Mouse (Mus musculus): ENCODE measurements around the gene Utf1. TPM values are rescaled to one million over a fixed set of nuclear protein-coding genes. Genes with fewer than 3 reads are reported as not detected.
A peak's percentile ranks its signal among the peaks of the same experiment; 100 is the strongest.

The Utf1 gene
- total RNA-seq (2014; rRNA removed) (not detected in 2 replicates), polyA plus RNA-seq (2015; fragmentation: Nextera tagmentation; extraction: Ambion mirVana) (not detected in 2 replicates)

GRCm38 (mm10) chr7:139943674-139944281 is at the start of gene Utf1:
Gene Utf1 (plus strand): TSS chr7:139943789.
- no peak for ATAC-seq (ENCODE audit: low FRiP score)

GRCm38 (mm10) chr7:139894655-139895557 is 48.7 kb upstream of the Utf1 start, which contains the start of gene Kndc1:
Gene Kndc1 (plus strand): TSS chr7:139894696.
- H3K4me1 ChIP-seq (ENCODE audit: insufficient read depth, low read length): peaks cover 14% of the 10 kb centered on the region; the same call in 1 of the 2 replicates
- no peaks in the 10 kb centered on the region for H3K9me3 ChIP-seq (ENCODE audit: low read length)
- no peaks in the 10 kb centered on the region; the same call in 1 of the 2 replicates for H3K27me3 ChIP-seq (ENCODE audit: insufficient read depth, low read length)
- H3K9ac ChIP-seq (replicated peaks; ENCODE audit: low read length, poor library complexity, severe bottlenecking): peak within 1 kb of the TSS; percentile 81
- H3K27ac ChIP-seq (ENCODE audit: low read depth, low read length): peak within 1 kb of the TSS; percentile 70
- WGBS: under 1% methylated on average over 48 of the region's 50 CpGs
- H3K36me3 ChIP-seq (ENCODE audit: insufficient read depth, low read length): no peaks in the 10 kb centered on the region
- TF ChIP-seq CTCF (IDR thresholded peaks at IDR 0.05): peak; percentile 34; the same call in 1 of the 2 replicates
- DNase-seq (ENCODE audit: low spot score) (peak; percentile 69), ATAC-seq (ENCODE audit: low FRiP score) (peak; percentile 86)
- peak within 1 kb of the TSS; percentile 83 for H3K4me2 ChIP-seq (ENCODE audit: low read depth, low read length, poor library complexity, severe bottlenecking)
- H3K4me3 ChIP-seq (ENCODE audit: low read depth, low read length): peak within 1 kb of the TSS; percentile 68

More at GRCm38 (mm10) chr7:139943674-139944281, at the start of gene Utf1:
- Histone ChIP-seq H3K36me3 (ENCODE audit: insufficient read depth, low read length) (0 out of 2 replicates have a peak, but pooled peaks cover 2% of the 10 kb centered on the region), H3K4me1 (ENCODE audit: insufficient read depth, low read length) (peaks cover 4% of the 10 kb centered on the region; the same call in 1 of the 2 replicates), H3K9ac (replicated peaks; ENCODE audit: low read length, poor library complexity, severe bottlenecking) (no peak within 1 kb of the TSS), H3K27ac (ENCODE audit: low read depth, low read length) (no peak within 1 kb of the TSS), H3K27me3 (ENCODE audit: insufficient read depth, low read length) (peaks cover 56% of the 10 kb centered on the region), H3K4me3 (ENCODE audit: low read depth, low read length) (peak within 1 kb of the TSS; percentile 29; the same call in 1 of the 2 replicates), H3K4me2 (ENCODE audit: low read depth, low read length, poor library complexity, severe bottlenecking) (peak within 1 kb of the TSS; percentile 42), H3K9me3 (ENCODE audit: low read length) (no peaks in the 10 kb centered on the region)
- no peak for TF ChIP-seq CTCF (IDR thresholded peaks at IDR 0.05)
- WGBS: under 1% methylated on average over 59 of the region's 59 CpGs
- DNase-seq (ENCODE audit: low spot score): no peak

DNA sequence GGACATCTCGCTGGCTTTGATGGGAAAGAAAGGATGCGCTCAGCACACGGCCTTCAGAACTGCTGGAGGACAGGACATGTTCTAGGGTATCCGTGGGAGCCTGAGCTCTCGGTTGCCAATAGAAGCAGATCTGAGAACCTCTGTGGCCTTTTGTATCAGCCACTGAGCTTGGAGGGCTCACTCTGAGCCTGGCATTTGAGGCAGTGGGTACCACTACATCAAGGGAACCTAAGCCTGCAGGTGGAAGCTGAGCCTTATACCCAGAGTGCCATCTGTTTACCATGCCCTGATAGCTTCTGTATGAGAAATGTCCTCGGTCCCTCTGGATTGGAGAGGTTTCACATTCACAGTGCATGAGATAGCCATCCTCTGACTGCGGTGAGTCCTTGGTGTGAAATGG is 47.3 kb upstream of the Utf1 start:
- Histone ChIP-seq H3K4me1 (ENCODE audit: insufficient read depth, low read length) (peaks cover 14% of the 10 kb centered on the region; the same call in 1 of the 2 replicates), H3K36me3 (ENCODE audit: insufficient read depth, low read length) (no peaks in the 10 kb centered on the region), H3K27me3 (ENCODE audit: insufficient read depth, low read length) (no peaks in the 10 kb centered on the region; the same call in 1 of the 2 replicates), H3K4me3 (ENCODE audit: low read depth, low read length) (peak overlapping the region; percentile 68; the same call in 1 of the 2 replicates), H3K27ac (ENCODE audit: low read depth, low read length) (no peak overlapping the region), H3K9me3 (ENCODE audit: low read length) (no peaks in the 10 kb centered on the region), H3K4me2 (ENCODE audit: low read depth, low read length, poor library complexity, severe bottlenecking) (peak overlapping the region; percentile 83), H3K9ac (replicated peaks; ENCODE audit: low read length, poor library complexity, severe bottlenecking) (0 out of 2 replicates have a peak overlapping the region, but pooled peaks have one; percentile 81)
- no peak for TF ChIP-seq CTCF (IDR thresholded peaks at IDR 0.05)
- DNase-seq (ENCODE audit: low spot score) (no peak), ATAC-seq (ENCODE audit: low FRiP score) (no peak)
- WGBS: 75% methylated on average over 7 of the region's 7 CpGs

DNA sequence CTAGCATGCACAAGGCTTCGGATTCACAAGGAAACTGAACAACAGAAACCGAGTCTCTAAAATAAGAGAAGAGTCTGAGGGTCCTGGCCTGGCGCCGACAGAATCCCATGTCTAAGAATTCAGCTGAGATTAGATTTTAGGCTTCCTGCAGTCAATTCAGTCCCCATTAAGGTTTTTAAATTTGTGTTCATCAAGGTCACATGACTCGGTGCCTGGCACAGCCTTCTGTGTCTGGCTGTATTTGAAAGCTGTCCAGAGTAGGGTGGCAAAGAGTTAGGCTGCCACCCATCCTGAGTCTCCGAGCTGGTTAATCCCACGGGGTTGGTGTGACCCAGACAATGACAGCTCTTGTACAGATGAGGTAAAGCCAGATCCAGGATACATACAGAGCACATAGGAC is 46.8 kb upstream of the Utf1 start:
- H3K9me3 ChIP-seq (ENCODE audit: low read length): no peaks in the 10 kb centered on the region
- ATAC-seq (ENCODE audit: low FRiP score) (no peak), DNase-seq (ENCODE audit: low spot score) (no peak)
- no peak overlapping the region for H3K4me3 ChIP-seq (ENCODE audit: low read depth, low read length)
- 80% methylated on average over 7 of the region's 7 CpGs for WGBS
- no peaks in the 10 kb centered on the region for H3K36me3 ChIP-seq (ENCODE audit: insufficient read depth, low read length)
- H3K4me2 ChIP-seq (ENCODE audit: low read depth, low read length, poor library complexity, severe bottlenecking): no peak overlapping the region
- H3K27me3 ChIP-seq (ENCODE audit: insufficient read depth, low read length): no peaks in the 10 kb centered on the region; the same call in 1 of the 2 replicates
- no peak for TF ChIP-seq CTCF (IDR thresholded peaks at IDR 0.05)
- H3K4me1 ChIP-seq (ENCODE audit: insufficient read depth, low read length): peaks cover 14% of the 10 kb centered on the region; the same call in 1 of the 2 replicates
- H3K27ac ChIP-seq (ENCODE audit: low read depth, low read length): no peak overlapping the region
- H3K9ac ChIP-seq (replicated peaks; ENCODE audit: low read length, poor library complexity, severe bottlenecking): no peak overlapping the region

DNA sequence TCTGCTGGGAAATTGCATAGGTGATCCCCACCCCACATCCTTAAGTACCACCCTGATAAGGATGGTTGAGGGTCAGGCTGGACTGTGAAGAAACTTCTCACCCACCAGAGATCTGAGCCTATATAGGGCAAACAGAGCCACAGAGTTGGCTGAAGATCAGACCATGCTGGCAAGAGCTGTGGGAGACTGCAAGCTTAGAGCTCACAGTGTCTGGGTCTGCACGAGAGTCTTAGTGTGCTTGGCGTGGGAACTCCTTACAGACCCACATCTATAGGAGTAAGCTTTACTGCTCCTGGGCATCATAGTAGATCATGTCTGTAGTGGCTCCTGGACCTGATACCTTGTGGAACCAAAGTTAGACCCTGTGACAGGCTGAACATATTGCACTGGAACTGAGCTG is 45.0 kb upstream of the Utf1 start:
- 0 out of 2 replicates have a peak, but pooled peaks cover 4% of the 10 kb centered on the region for H3K36me3 ChIP-seq (ENCODE audit: insufficient read depth, low read length)
- TF ChIP-seq CTCF (IDR thresholded peaks at IDR 0.05): no peak
- H3K27me3 ChIP-seq (ENCODE audit: insufficient read depth, low read length): no peaks in the 10 kb centered on the region
- H3K27ac ChIP-seq (ENCODE audit: low read depth, low read length): no peak overlapping the region
- no peaks in the 10 kb centered on the region for H3K9me3 ChIP-seq (ENCODE audit: low read length)
- H3K4me2 ChIP-seq (ENCODE audit: low read depth, low read length, poor library complexity, severe bottlenecking): no peak overlapping the region
- peaks cover 14% of the 10 kb centered on the region; the same call in 1 of the 2 replicates for H3K4me1 ChIP-seq (ENCODE audit: insufficient read depth, low read length)
- no peak overlapping the region for H3K9ac ChIP-seq (replicated peaks; ENCODE audit: low read length, poor library complexity, severe bottlenecking)
- 65% methylated on average over 2 of the region's 2 CpGs for WGBS
- H3K4me3 ChIP-seq (ENCODE audit: low read depth, low read length): no peak overlapping the region
- no peak for ATAC-seq (ENCODE audit: low FRiP score)
- DNase-seq (ENCODE audit: low spot score): no peak

Measured in midbrain, postnatal 0 days (tissue).